Mouse (Mus musculus): ENCODE results near the gene Apoe.

DNA sequence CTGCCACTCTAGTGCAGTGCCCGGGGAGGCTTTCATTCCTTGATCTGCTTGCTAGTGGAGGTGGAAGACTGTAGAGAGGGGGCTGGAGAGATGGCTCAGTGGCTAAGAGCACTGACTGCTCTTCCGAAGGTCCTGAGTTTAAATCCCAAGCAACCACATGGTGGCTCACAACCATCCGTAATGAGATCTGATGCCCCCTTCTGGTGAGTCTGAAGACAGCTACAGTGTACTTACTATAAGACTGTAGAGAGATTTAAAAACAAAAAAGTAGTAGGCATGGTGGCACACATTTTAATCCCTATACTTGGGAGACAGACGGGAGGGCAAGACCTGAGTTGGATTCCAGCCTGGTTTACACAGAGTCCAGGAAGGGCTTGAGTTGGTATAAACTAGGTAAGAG, 13.4 kb upstream of the Apoe start:
- 0 out of 2 replicates have a peak, but pooled peaks have one; percentile 14 for TF ChIP-seq CTCF (IDR thresholded peaks at IDR 0.05; ENCODE audit: extremely low read depth, insufficient read depth, low read length)
- TF ChIP-seq POLR2A (IDR thresholded peaks at IDR 0.05; ENCODE audit: extremely low read depth, insufficient read depth, low read length): no peak
